Mouse (Mus musculus) liver, postnatal 0 days (tissue): ENCODE results near the gene Cdc42bpa.

ENCODE experiments used
- CTCF ChIP-seq: sonication (generic); IDR thresholded peaks from 2 replicates; pipeline ENCODE4 v1.5.1; 2016; ENCODE audit warnings: antibody characterized with exemption, low read depth
- EP300 ChIP-seq: IDR thresholded peaks from 2 replicates; pipeline ENCODE4 v1.6.1; 2016; ENCODE audit warnings: antibody characterized with exemption, low read depth, mild to moderate bottlenecking

GRCm38 (mm10) chr1:180208370-180208769 is 248.1 kb downstream of the Cdc42bpa start:
- TF ChIP-seq CTCF (no peak), EP300 (no peak)
